Mouse (Mus musculus): ENCODE data around the gene Cux1.
A peak's percentile ranks its signal among the peaks of the same experiment; 100 is the strongest.

- TF ChIP-seq POLR2A (IDR thresholded peaks at IDR 0.05; ENCODE audit: insufficient read depth, low read depth, low read length) (no peak), CTCF (IDR thresholded peaks at IDR 0.05) (peak; percentile 65)
These were observed 187.9 kb downstream of the Cux1 start for GRCm38 (mm10) chr5:136379405-136379804.
